Mouse (Mus musculus): ENCODE results near the gene Galnt12.

- TF ChIP-seq CTCF (IDR thresholded peaks at IDR 0.05) (no peak), EP300 (IDR thresholded peaks at IDR 0.05) (no peak)
Measured at GRCm38 (mm10) chr4:47136699-47137101, 45.0 kb downstream of the Galnt12 start.
